Mouse (Mus musculus): Measurements from ENCODE around the gene Pnpla3. TPM values are rescaled to one million over a fixed set of nuclear protein-coding genes. Genes with fewer than 3 reads are reported as not detected.
A peak's percentile ranks its signal among the peaks of the same experiment; 100 is the strongest.

Pnpla3 gene
- polyA plus RNA-seq, 1 experiment from 2014 or later = 7.0 TPM

- Histone ChIP-seq H3K36me3 (ENCODE audit: control insufficient read depth, insufficient read depth, low read length) (no peaks in the 10 kb centered on the region), H3K4me2 (ENCODE audit: low read length) (peak within 1 kb of the TSS; percentile 87), H3K27me3 (ENCODE audit: control insufficient read depth, insufficient read depth, low read depth, low read length) (no peaks in the 10 kb centered on the region), H3K9me3 (replicated peaks; ENCODE audit: control insufficient read depth, low read length, poor library complexity, severe bottlenecking) (no peaks in the 10 kb centered on the region), H3K27ac (ENCODE audit: low read length) (peak within 1 kb of the TSS; percentile 68), H3K4me3 (ENCODE audit: low read depth, low read length) (peak within 1 kb of the TSS; percentile 38), H3K9ac (ENCODE audit: low read depth, low read length) (peak within 1 kb of the TSS; percentile 63), H3K4me1 (ENCODE audit: control insufficient read depth, insufficient read depth, low read length) (peaks cover 31% of the 10 kb centered on the region)
- ATAC-seq = peak; percentile 44
- WGBS = 1% methylated on average over 53 of the region's 53 CpGs
Measured at GRCm38 (mm10) chr15:84231721-84232561, 64.3 kb downstream of the Pnpla3 start, which contains the start of gene Parvb. Parvb (plus strand) TSS chr15:84232043.

- ATAC-seq = no peak
- Histone ChIP-seq H3K27me3 (ENCODE audit: control insufficient read depth, insufficient read depth, low read depth, low read length) (no peaks in the 10 kb centered on the region), H3K9ac (ENCODE audit: low read depth, low read length) (no peak overlapping the region), H3K4me1 (ENCODE audit: control insufficient read depth, insufficient read depth, low read length) (peaks cover 27% of the 10 kb centered on the region), H3K36me3 (ENCODE audit: control insufficient read depth, insufficient read depth, low read length) (no peaks in the 10 kb centered on the region), H3K4me3 (ENCODE audit: low read depth, low read length) (peak overlapping the region; percentile 38; the same call in 1 of the 2 replicates), H3K4me2 (ENCODE audit: low read length) (peak overlapping the region; percentile 87), H3K9me3 (replicated peaks; ENCODE audit: control insufficient read depth, low read length, poor library complexity, severe bottlenecking) (no peaks in the 10 kb centered on the region), H3K27ac (ENCODE audit: low read length) (no peak overlapping the region)
- 15% methylated on average over 7 of the region's 8 CpGs for WGBS
Measured at GRCm38 (mm10) chr15:84232609-84233008, 65.0 kb downstream of the Pnpla3 start.

GRCm38 (mm10) chr15:84234794-84235581 is 67.4 kb downstream of the Pnpla3 start:
- H3K4me3 ChIP-seq (ENCODE audit: low read depth, low read length) = no peak overlapping the region
- H3K9me3 ChIP-seq (replicated peaks; ENCODE audit: control insufficient read depth, low read length, poor library complexity, severe bottlenecking) = no peaks in the 10 kb centered on the region
- no peaks in the 10 kb centered on the region for H3K36me3 ChIP-seq (ENCODE audit: control insufficient read depth, insufficient read depth, low read length)
- WGBS = 74% methylated on average over 7 of the region's 7 CpGs
- peaks cover 38% of the 10 kb centered on the region for H3K4me1 ChIP-seq (ENCODE audit: control insufficient read depth, insufficient read depth, low read length)
- H3K4me2 ChIP-seq (ENCODE audit: low read length) = no peak overlapping the region
- no peak overlapping the region for H3K27ac ChIP-seq (ENCODE audit: low read length)
- peak; percentile 60 for ATAC-seq
- H3K9ac ChIP-seq (ENCODE audit: low read depth, low read length) = no peak overlapping the region
- H3K27me3 ChIP-seq (ENCODE audit: control insufficient read depth, insufficient read depth, low read depth, low read length) = no peaks in the 10 kb centered on the region

GRCm38 (mm10) chr15:84235646-84236045 is 68.0 kb downstream of the Pnpla3 start:
- ATAC-seq = no peak
- 64% methylated on average over 7 of the region's 7 CpGs for WGBS

More at GRCm38 (mm10) chr15:84235646-84236045, 68.0 kb downstream of the Pnpla3 start:
- no peaks in the 10 kb centered on the region for H3K9me3 ChIP-seq (replicated peaks; ENCODE audit: control insufficient read depth, low read length, poor library complexity, severe bottlenecking)
- no peak overlapping the region for H3K4me2 ChIP-seq (ENCODE audit: low read length)
- no peaks in the 10 kb centered on the region for H3K27me3 ChIP-seq (ENCODE audit: control insufficient read depth, insufficient read depth, low read depth, low read length)
- no peaks in the 10 kb centered on the region for H3K36me3 ChIP-seq (ENCODE audit: control insufficient read depth, insufficient read depth, low read length)
- H3K4me1 ChIP-seq (ENCODE audit: control insufficient read depth, insufficient read depth, low read length) = peaks cover 36% of the 10 kb centered on the region
- no peak overlapping the region for H3K27ac ChIP-seq (ENCODE audit: low read length)
- no peak overlapping the region for H3K9ac ChIP-seq (ENCODE audit: low read depth, low read length)
- no peak overlapping the region for H3K4me3 ChIP-seq (ENCODE audit: low read depth, low read length)

Small RNAs within 50 kb of the gene (microRNA-seq; reads per million reads assigned to microRNA genes)
- gene Mir6392 = not detected

Other genes with a start within 250 kb of the Pnpla3 start
- gene Efcab6, start 102.5 kb upstream of the Pnpla3 start, polyA plus RNA-seq (2015; fragmentation: Nextera tagmentation; extraction: Ambion mirVana) = 0.65 and 1.5 TPM in 2 replicates
- 100.0 and 114 TPM in 2 replicates for gene Sult4a1, start 62.1 kb upstream of the Pnpla3 start, polyA plus RNA-seq (2015; fragmentation: Nextera tagmentation; extraction: Ambion mirVana)
- gene Pnpla5, start 44.7 kb upstream of the Pnpla3 start, polyA plus RNA-seq (2015; fragmentation: Nextera tagmentation; extraction: Ambion mirVana) = not detected in 2 replicates
- gene Samm50, start 24.4 kb downstream of the Pnpla3 start, polyA plus RNA-seq (2015; fragmentation: Nextera tagmentation; extraction: Ambion mirVana) = 90.6 and 93.8 TPM in 2 replicates
- 4.3 and 4.7 TPM in 2 replicates for gene Parvb, start 64.2 kb downstream of the Pnpla3 start, polyA plus RNA-seq (2015; fragmentation: Nextera tagmentation; extraction: Ambion mirVana)
- 1.0 and 1.1 TPM in 2 replicates for gene Parvg, start 156.2 kb downstream of the Pnpla3 start, polyA plus RNA-seq (2015; fragmentation: Nextera tagmentation; extraction: Ambion mirVana)

All from midbrain, embryonic 16.5 days (tissue).